Mouse (Mus musculus): ENCODE data around the gene Cxcl17. TPM values are rescaled to one million over a fixed set of nuclear protein-coding genes. Genes with fewer than 3 reads are reported as not detected.
A peak's percentile ranks its signal among the peaks of the same experiment; 100 is the strongest.

The Cxcl17 gene
- polyA plus RNA-seq, 1 experiment from 2014 or later, result not detected

- Histone ChIP-seq H3K4me1 (ENCODE audit: control insufficient read depth, insufficient read depth, low read length) (peaks cover 8% of the 10 kb centered on the region; the same call in 1 of the 2 replicates), H3K9me3 (replicated peaks; ENCODE audit: control insufficient read depth, low read length) (no peaks in the 10 kb centered on the region), H3K4me3 (ENCODE audit: low read depth, low read length) (no peak overlapping the region), H3K36me3 (ENCODE audit: control insufficient read depth, insufficient read depth, low read length) (peaks cover 11% of the 10 kb centered on the region), H3K4me2 (no peak overlapping the region), H3K27ac (ENCODE audit: low read depth, low read length) (no peak overlapping the region), H3K27me3 (ENCODE audit: control insufficient read depth, insufficient read depth, low read length) (no peaks in the 10 kb centered on the region; the same call in 1 of the 2 replicates), H3K9ac (ENCODE audit: low read depth, low read length) (no peak overlapping the region)
- WGBS (ENCODE audit: insufficient replicate concordance), result 73% methylated on average over 19 of the region's 19 CpGs
- ATAC-seq (replicated peaks; ENCODE audit: insufficient number of reproducible peaks, low FRiP score, low TSS enrichment), result peak; percentile 28; the same call in 1 of the 2 replicates
Observed at GRCm38 (mm10) chr7:25358721-25359206, 53.9 kb downstream of the Cxcl17 start.

Other genes with a start within 250 kb of the Cxcl17 start
- 0.68 and 0.83 TPM in 2 replicates for gene Pou2f2, start 233.2 kb downstream of the Cxcl17 start, polyA plus RNA-seq (2014; fragmentation: Nextera tagmentation; extraction: Ambion mirVana)
- 5.3 and 6.7 TPM in 2 replicates for gene Dedd2, start 192.3 kb downstream of the Cxcl17 start, polyA plus RNA-seq (2014; fragmentation: Nextera tagmentation; extraction: Ambion mirVana)
- gene Zfp526, start 191.5 kb downstream of the Cxcl17 start, polyA plus RNA-seq (2014; fragmentation: Nextera tagmentation; extraction: Ambion mirVana), result 2.3 and 2.7 TPM in 2 replicates
- gene Gsk3a, start 175.0 kb downstream of the Cxcl17 start, polyA plus RNA-seq (2014; fragmentation: Nextera tagmentation; extraction: Ambion mirVana), result 10.4 and 11.6 TPM in 2 replicates
- gene Erf, start 162.1 kb downstream of the Cxcl17 start, polyA plus RNA-seq (2014; fragmentation: Nextera tagmentation; extraction: Ambion mirVana), result 20.5 and 25.0 TPM in 2 replicates
- 25.0 and 31.5 TPM in 2 replicates for gene Cic, start 145.2 kb downstream of the Cxcl17 start, polyA plus RNA-seq (2014; fragmentation: Nextera tagmentation; extraction: Ambion mirVana)
- 141 and 158 TPM in 2 replicates for gene Pafah1b3, start 114.9 kb downstream of the Cxcl17 start, polyA plus RNA-seq (2014; fragmentation: Nextera tagmentation; extraction: Ambion mirVana)
- gene Prr19, start 111.5 kb downstream of the Cxcl17 start, polyA plus RNA-seq (2014; fragmentation: Nextera tagmentation; extraction: Ambion mirVana), result 0.54 and 0.63 TPM in 2 replicates
- 0.17 and 0.25 TPM in 2 replicates for gene Tmem145, start 106.8 kb downstream of the Cxcl17 start, polyA plus RNA-seq (2014; fragmentation: Nextera tagmentation; extraction: Ambion mirVana)
- gene Megf8, start 95.7 kb downstream of the Cxcl17 start, polyA plus RNA-seq (2014; fragmentation: Nextera tagmentation; extraction: Ambion mirVana), result 6.2 and 6.9 TPM in 2 replicates
- not detected in 2 replicates for gene Cnfn, start 43.2 kb downstream of the Cxcl17 start, polyA plus RNA-seq (2014; fragmentation: Nextera tagmentation; extraction: Ambion mirVana)
- gene Lipe, start 14.2 kb downstream of the Cxcl17 start, polyA plus RNA-seq (2014; fragmentation: Nextera tagmentation; extraction: Ambion mirVana), result 1.6 and 2.1 TPM in 2 replicates
- 1.9 and 2.3 TPM in 2 replicates for gene Ceacam1, start 64.7 kb upstream of the Cxcl17 start, polyA plus RNA-seq (2014; fragmentation: Nextera tagmentation; extraction: Ambion mirVana)
- not detected in 2 replicates for gene Ceacam2, start 127.0 kb upstream of the Cxcl17 start, polyA plus RNA-seq (2014; fragmentation: Nextera tagmentation; extraction: Ambion mirVana)
- not detected in 2 replicates for gene Erich4, start 203.0 kb upstream of the Cxcl17 start, polyA plus RNA-seq (2014; fragmentation: Nextera tagmentation; extraction: Ambion mirVana)
- 52.3 and 60.3 TPM in 2 replicates for gene Dmac2, start 206.5 kb upstream of the Cxcl17 start, polyA plus RNA-seq (2014; fragmentation: Nextera tagmentation; extraction: Ambion mirVana)
- 2.5 and 4.0 TPM in 2 replicates for gene B3gnt8, start 213.8 kb upstream of the Cxcl17 start, polyA plus RNA-seq (2014; fragmentation: Nextera tagmentation; extraction: Ambion mirVana)
- 41.4 and 45.7 TPM in 2 replicates for gene Bckdha, start 246.1 kb upstream of the Cxcl17 start, polyA plus RNA-seq (2014; fragmentation: Nextera tagmentation; extraction: Ambion mirVana)
- 40.4 and 44.8 TPM in 2 replicates for gene Exosc5, start 246.3 kb upstream of the Cxcl17 start, polyA plus RNA-seq (2014; fragmentation: Nextera tagmentation; extraction: Ambion mirVana)